Mouse (Mus musculus) lung, embryonic 15.5 days (tissue): Measurements from ENCODE around the gene 1700061G19Rik. TPM values are rescaled to one million over a fixed set of nuclear protein-coding genes. Genes with fewer than 3 reads are reported as not detected.
A peak's percentile ranks its signal among the peaks of the same experiment; 100 is the strongest.
"Not testable (repeated sequence)": the region's sequence is repeated elsewhere in the genome, so short reads cannot be mapped to it uniquely, and the experiment has no call there.

Source experiments
- ATAC-seq: fragments of 200-750 bp; cut with Nextera tagmentation; 2 replicates; pipeline ENCODE4 v1.8.0; 2017; ENCODE audit warnings: moderate number of reproducible peaks, borderline replicate concordance; ENCODE audit not compliant: low FRiP score, low TSS enrichment; ENCODE audit errors: extremely low read depth
- H3K27ac ChIP-seq: fragments of 300-500 bp; sonication (generic); 2 replicates; pipeline ENCODE4 v1.5.1; 2015; ENCODE audit warnings: moderate library complexity, mild to moderate bottlenecking, inconsistent platforms
- H3K27me3 ChIP-seq: fragments of 300-500 bp; sonication (generic); 2 replicates; pipeline ENCODE4 v1.6.1; 2015; ENCODE audit warnings: inconsistent platforms
- H3K36me3 ChIP-seq: fragments of 300-500 bp; sonication (generic); 2 replicates; pipeline ENCODE4 v1.6.1; 2015; ENCODE audit warnings: inconsistent platforms
- H3K4me1 ChIP-seq: fragments of 300-500 bp; sonication (generic); 2 replicates; pipeline ENCODE4 v1.6.1; 2015; ENCODE audit warnings: inconsistent platforms
- H3K4me2 ChIP-seq: fragments of 300-500 bp; sonication (generic); 2 replicates; pipeline ENCODE4 v1.6.1; 2015; ENCODE audit warnings: inconsistent platforms, mild to moderate bottlenecking, moderate library complexity
- H3K4me3 ChIP-seq: fragments of 300-500 bp; sonication (generic); 2 replicates; pipeline ENCODE4 v1.5.1; 2015; ENCODE audit warnings: mild to moderate bottlenecking, inconsistent platforms
- H3K9ac ChIP-seq: fragments of 300-500 bp; sonication (generic); 2 replicates; pipeline ENCODE4 v1.6.1; 2015; ENCODE audit warnings: inconsistent platforms
- H3K9me3 ChIP-seq: fragments of 300-500 bp; sonication (generic); 2 replicates; pipeline ENCODE4 v1.6.1; 2016; ENCODE audit warnings: inconsistent platforms
- whole genome bisulfite sequencing: fragments of 180-500 bp; shearing (Covaris S2); methylation state at CpG from one replicate; pipeline ENCODE4 v1.1.7; 2015; 5-methylcytosine and 5-hydroxymethylcytosine counted together
- polyA plus RNA-seq: library from polyadenylated mRNA; unstranded; fragments of >200 nt; fragmentation: Nextera tagmentation; extraction: Ambion mirVana; gene quantifications from 2 replicates; pipeline ENCODE4 v1.2.1, GENCODE M21; 2015

1700061G19Rik gene
- polyA plus RNA-seq, 1 experiment from 2014 or later = 0.35 TPM

- Histone ChIP-seq H3K9ac (no peak overlapping the region), H3K27me3 (no peaks in the 10 kb centered on the region), H3K4me3 (no peak overlapping the region), H3K4me1 (no peaks in the 10 kb centered on the region), H3K27ac (no peak overlapping the region), H3K9me3 (no peaks in the 10 kb centered on the region), H3K36me3 (peaks cover 76% of the 10 kb centered on the region), H3K4me2 (no peak overlapping the region)
- WGBS = 82% methylated on average over 7 of the region's 7 CpGs
- ATAC-seq = peak; percentile 49
These were observed 22.4 kb downstream of the 1700061G19Rik start for GRCm38 (mm10) chr17:56897630-56898195.

DNA sequence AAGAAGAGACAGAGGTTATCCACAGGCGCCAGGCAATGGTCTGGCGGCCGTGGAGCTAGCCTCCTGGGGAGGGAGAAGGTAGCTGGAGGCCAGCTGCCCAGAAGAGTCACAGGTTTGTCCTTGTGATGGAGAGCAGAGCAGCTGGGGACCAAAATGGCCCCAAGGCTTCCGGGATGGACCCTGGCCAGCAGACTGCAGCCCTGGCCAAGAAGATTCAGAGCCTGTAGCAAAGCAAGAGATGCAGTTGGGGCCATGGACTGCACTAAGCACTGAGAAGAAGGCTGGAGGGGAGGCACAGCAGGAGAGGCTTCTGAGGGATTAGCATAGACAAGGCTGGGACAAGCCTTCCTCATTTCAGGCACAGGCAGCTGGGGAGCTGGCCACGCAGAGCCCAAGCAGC lies 27.4 kb downstream of the 1700061G19Rik start:
- Histone ChIP-seq H3K36me3 (peaks cover 53% of the 10 kb centered on the region), H3K9me3 (no peaks in the 10 kb centered on the region), H3K4me1 (peaks cover 16% of the 10 kb centered on the region), H3K27me3 (no peaks in the 10 kb centered on the region), H3K9ac (no peak overlapping the region), H3K27ac (no peak overlapping the region), H3K4me2 (no peak overlapping the region), H3K4me3 (no peak overlapping the region)
- ATAC-seq = no peak
- 84% methylated on average over 5 of the region's 5 CpGs for WGBS

DNA sequence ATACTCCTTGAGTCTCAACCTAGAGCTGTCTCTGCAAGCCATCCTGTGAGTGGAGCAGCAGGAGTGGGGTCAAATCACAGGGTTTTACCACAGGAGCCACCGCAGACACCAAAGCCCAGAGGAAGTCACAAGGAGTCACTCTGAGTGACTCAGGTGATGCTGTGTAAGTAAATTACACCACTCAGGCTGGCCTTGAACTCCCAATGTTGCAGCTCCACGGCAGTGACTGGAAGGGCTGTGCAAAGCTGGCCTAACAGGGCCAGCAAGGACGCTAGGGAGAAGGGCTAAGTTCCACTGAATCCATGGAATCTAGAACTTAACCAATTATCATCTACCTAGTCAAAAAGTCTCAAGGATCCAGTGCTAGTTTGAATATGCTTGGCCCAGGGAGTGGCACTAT lies 30.9 kb downstream of the 1700061G19Rik start:
- no peaks in the 10 kb centered on the region for H3K9me3 ChIP-seq
- H3K27ac ChIP-seq = no peak overlapping the region
- H3K36me3 ChIP-seq = peaks cover 33% of the 10 kb centered on the region
- H3K4me1 ChIP-seq = peaks cover 33% of the 10 kb centered on the region
- no peak overlapping the region for H3K4me2 ChIP-seq
- H3K4me3 ChIP-seq = no peak overlapping the region
- no peak overlapping the region for H3K9ac ChIP-seq
- ATAC-seq = no peak
- no peaks in the 10 kb centered on the region for H3K27me3 ChIP-seq
- 86% methylated on average over 3 of the region's 3 CpGs for WGBS

GRCm38 (mm10) chr17:56907096-56907495 lies 31.8 kb downstream of the 1700061G19Rik start:
- Histone ChIP-seq H3K27me3 (no peaks in the 10 kb centered on the region), H3K9me3 (no peaks in the 10 kb centered on the region), H3K27ac (peak overlapping the region; percentile 65), H3K9ac (no peak overlapping the region), H3K4me3 (no peak overlapping the region), H3K4me2 (no peak overlapping the region), H3K36me3 (peaks cover 30% of the 10 kb centered on the region), H3K4me1 (peaks cover 33% of the 10 kb centered on the region)
- peak; percentile 68 for ATAC-seq
- 55% methylated on average over 5 of the region's 5 CpGs for WGBS

- H3K4me3 ChIP-seq = no peak overlapping the region
- H3K9me3 ChIP-seq = no peaks in the 10 kb centered on the region
- H3K4me2 ChIP-seq = no peak overlapping the region
- peak overlapping the region; percentile 65 for H3K27ac ChIP-seq
- H3K27me3 ChIP-seq = no peaks in the 10 kb centered on the region
- no peak overlapping the region for H3K9ac ChIP-seq
- peak; percentile 23; the same call in 1 of the 2 replicates for ATAC-seq
- peaks cover 33% of the 10 kb centered on the region for H3K4me1 ChIP-seq
- WGBS = 11% methylated on average over 9 of the region's 9 CpGs
- H3K36me3 ChIP-seq = peaks cover 24% of the 10 kb centered on the region
These were observed 32.6 kb downstream of the 1700061G19Rik start for GRCm38 (mm10) chr17:56907887-56908286.

GRCm38 (mm10) chr17:56909764-56910163 lies 34.5 kb downstream of the 1700061G19Rik start:
- H3K27ac ChIP-seq, H3K27me3 ChIP-seq, H3K4me3 ChIP-seq, H3K4me2 ChIP-seq, ATAC-seq, H3K9me3 ChIP-seq, H3K9ac ChIP-seq: not testable (repeated sequence)
- 96% methylated on average over 2 of the region's 2 CpGs for WGBS
- Histone ChIP-seq H3K36me3 (peaks cover 17% of the 10 kb centered on the region), H3K4me1 (peaks cover 33% of the 10 kb centered on the region)

GRCm38 (mm10) chr17:56913023-56913422 lies 37.7 kb downstream of the 1700061G19Rik start:
- Histone ChIP-seq H3K4me1 (peaks cover 14% of the 10 kb centered on the region), H3K9me3 (no peaks in the 10 kb centered on the region), H3K36me3 (peaks cover 20% of the 10 kb centered on the region), H3K9ac (no peak overlapping the region), H3K27me3 (no peaks in the 10 kb centered on the region), H3K4me3 (no peak overlapping the region), H3K27ac (no peak overlapping the region), H3K4me2 (no peak overlapping the region)
- 70% methylated on average over 3 of the region's 3 CpGs for WGBS
- no peak for ATAC-seq

DNA sequence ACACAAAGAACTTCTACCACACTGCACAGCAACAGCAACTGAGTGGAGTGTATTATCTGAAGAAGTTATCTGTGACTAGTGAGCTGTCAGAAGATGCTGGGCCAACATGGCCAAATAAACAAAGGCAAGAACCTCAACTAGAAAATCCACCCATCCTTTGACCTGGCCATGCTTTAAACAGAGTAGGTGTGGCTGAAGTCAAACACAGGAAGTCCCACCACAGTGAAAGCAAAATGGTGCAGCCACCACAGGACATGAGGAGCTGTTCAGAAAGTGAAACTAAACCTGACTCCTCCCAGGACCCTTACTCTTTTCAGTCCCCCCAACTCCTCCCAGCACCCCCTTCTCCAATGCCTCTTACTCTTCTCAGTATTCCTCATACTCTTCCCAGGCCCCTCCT lies 38.2 kb downstream of the 1700061G19Rik start:
- H3K4me2 ChIP-seq = no peak overlapping the region
- no peaks in the 10 kb centered on the region for H3K9me3 ChIP-seq
- no peak for ATAC-seq
- no peak overlapping the region for H3K9ac ChIP-seq
- no peaks in the 10 kb centered on the region for H3K27me3 ChIP-seq
- H3K4me1 ChIP-seq = peaks cover 10% of the 10 kb centered on the region; the same call in 1 of the 2 replicates
- no peak overlapping the region for H3K27ac ChIP-seq
- H3K4me3 ChIP-seq = no peak overlapping the region
- H3K36me3 ChIP-seq = peaks cover 21% of the 10 kb centered on the region

DNA sequence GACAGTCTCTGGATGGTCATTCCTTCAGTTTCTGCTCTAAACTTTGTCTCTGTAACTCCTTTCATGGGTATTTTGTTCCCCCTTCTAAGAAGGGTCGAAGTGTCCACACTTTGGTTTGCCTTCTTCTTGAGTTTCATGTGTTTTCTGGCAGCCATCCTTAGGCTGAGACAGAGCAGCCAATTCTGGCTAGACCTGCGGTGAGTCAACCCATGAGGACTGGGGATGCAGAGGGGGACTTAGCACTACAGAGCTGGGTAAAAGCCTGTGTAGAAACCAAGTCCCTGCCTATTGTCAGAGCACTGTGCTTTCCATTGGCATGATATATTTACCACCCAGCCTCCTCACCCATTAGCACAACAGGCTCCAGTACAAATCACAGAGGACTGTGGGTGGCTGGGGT lies 41.9 kb downstream of the 1700061G19Rik start:
- Histone ChIP-seq H3K36me3 (peaks cover 45% of the 10 kb centered on the region), H3K4me2 (no peak overlapping the region)
- 98% methylated on average over 2 of the region's 2 CpGs for WGBS

DNA sequence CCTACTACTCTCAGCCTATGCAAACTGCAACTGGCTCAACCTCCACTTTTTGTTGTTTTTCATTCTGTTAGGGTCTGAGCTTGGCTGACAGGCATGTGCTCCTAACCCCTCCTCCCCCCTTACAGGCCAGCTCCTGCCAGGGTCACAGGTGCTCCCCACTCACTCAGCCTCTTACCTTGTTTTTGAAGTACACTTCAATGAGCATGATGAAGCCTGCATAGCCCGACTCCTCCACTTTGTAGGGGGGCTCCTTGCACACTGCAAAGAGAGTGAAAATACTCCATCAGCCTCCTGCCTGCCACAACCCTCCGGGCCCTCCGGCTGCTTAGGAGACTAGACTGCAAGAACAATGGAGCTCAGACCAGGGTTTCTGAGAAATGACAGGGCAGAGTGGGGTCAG lies 44.4 kb downstream of the 1700061G19Rik start:
- H3K36me3 ChIP-seq = peaks cover 61% of the 10 kb centered on the region

More for the DNA sequence above, 41.9 kb downstream of the 1700061G19Rik start:
- Histone ChIP-seq H3K27ac (no peak overlapping the region), H3K27me3 (no peaks in the 10 kb centered on the region), H3K9me3 (no peaks in the 10 kb centered on the region), H3K4me1 (0 out of 2 replicates have a peak, but pooled peaks cover 6% of the 10 kb centered on the region), H3K4me3 (no peak overlapping the region), H3K9ac (no peak overlapping the region)
- ATAC-seq = no peak

DNA sequence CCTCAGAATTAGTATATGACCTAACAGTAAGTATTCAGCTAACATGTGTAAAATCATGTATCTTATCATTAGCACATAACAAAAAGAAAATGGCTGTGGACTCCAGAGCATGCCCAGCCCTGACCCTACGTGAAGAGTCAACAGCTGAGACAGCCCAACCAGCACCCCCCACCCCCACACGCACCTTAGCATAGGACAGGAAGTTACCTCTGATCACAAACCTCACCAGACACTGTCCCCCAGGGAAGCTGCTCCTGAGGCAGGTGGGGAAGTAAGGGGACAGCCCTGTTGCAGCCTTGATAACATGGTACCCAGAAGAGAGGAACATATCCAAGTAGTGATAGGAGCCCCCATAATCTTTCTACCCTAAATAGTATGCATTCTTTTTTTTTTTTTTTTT lies 50.7 kb downstream of the 1700061G19Rik start:
- H3K4me2 ChIP-seq = no peak overlapping the region
- H3K27ac ChIP-seq = no peak overlapping the region
- H3K9ac ChIP-seq = no peak overlapping the region
- ATAC-seq = no peak
- H3K4me3 ChIP-seq = no peak overlapping the region
- no peaks in the 10 kb centered on the region for H3K9me3 ChIP-seq
- 90% methylated on average over 2 of the region's 2 CpGs for WGBS
- peaks cover 28% of the 10 kb centered on the region for H3K36me3 ChIP-seq
- no peaks in the 10 kb centered on the region for H3K27me3 ChIP-seq
- no peaks in the 10 kb centered on the region for H3K4me1 ChIP-seq

More for the DNA sequence above, 44.4 kb downstream of the 1700061G19Rik start:
- Histone ChIP-seq H3K9me3 (no peaks in the 10 kb centered on the region), H3K4me1 (0 out of 2 replicates have a peak, but pooled peaks cover 6% of the 10 kb centered on the region), H3K27ac (0 out of 2 replicates have a peak overlapping the region, but pooled peaks have one; percentile 9), H3K4me2 (no peak overlapping the region), H3K9ac (no peak overlapping the region), H3K27me3 (no peaks in the 10 kb centered on the region), H3K4me3 (no peak overlapping the region)
- 68% methylated on average over 3 of the region's 3 CpGs for WGBS
- peak; percentile 60; the same call in 1 of the 2 replicates for ATAC-seq

GRCm38 (mm10) chr17:56929101-56929500 lies 53.8 kb downstream of the 1700061G19Rik start:
- Histone ChIP-seq H3K9me3 (no peaks in the 10 kb centered on the region), H3K4me3 (no peak overlapping the region), H3K4me2 (no peak overlapping the region), H3K36me3 (peaks cover 14% of the 10 kb centered on the region; the same call in 1 of the 2 replicates), H3K27ac (no peak overlapping the region), H3K4me1 (peaks cover 15% of the 10 kb centered on the region), H3K27me3 (no peaks in the 10 kb centered on the region), H3K9ac (no peak overlapping the region)
- no peak for ATAC-seq
